Mouse (Mus musculus) liver, embryonic 11.5 days (tissue): Measurements from ENCODE around the gene Ftsj1. TPM values are rescaled to one million over a fixed set of nuclear protein-coding genes. Genes with fewer than 3 reads are reported as not detected.

ENCODE experiments used
- ATAC-seq: fragments of 200-750 bp; cut with Nextera tagmentation; replicated peaks from 2 replicates; pipeline ENCODE4 v1.8.0; 2017; ENCODE audit warnings: moderate number of reproducible peaks, mild to moderate bottlenecking, moderate TSS enrichment, moderate library complexity; ENCODE audit not compliant: low FRiP score
- DNase-seq: peaks from one replicate; pipeline ENCODE4 v3.0.0-alpha.2; 2017; ENCODE audit warnings: low spot score
- H3K27ac ChIP-seq: fragments of 300-500 bp; sonication (generic); 2 replicates; pipeline ENCODE4 v1.5.1; 2014; ENCODE audit warnings: mild to moderate bottlenecking, low read depth, low read length, control low read depth
- H3K27me3 ChIP-seq: fragments of 300-500 bp; sonication (generic); replicated peaks from 2 replicates; pipeline ENCODE4 v1.6.1; 2014; ENCODE audit warnings: low read length, mixed read lengths; ENCODE audit not compliant: control insufficient read depth, insufficient read depth
- H3K36me3 ChIP-seq: fragments of 300-500 bp; sonication (generic); 2 replicates; pipeline ENCODE4 v1.6.1; 2014; ENCODE audit warnings: mild to moderate bottlenecking, low read length, moderate library complexity, mixed read lengths; ENCODE audit not compliant: control insufficient read depth, insufficient read depth
- H3K4me1 ChIP-seq: fragments of 300-500 bp; sonication (generic); replicated peaks from 2 replicates; pipeline ENCODE4 v1.6.1; 2014; ENCODE audit warnings: low read length, mixed read lengths; ENCODE audit not compliant: control insufficient read depth, insufficient read depth
- H3K4me2 ChIP-seq: fragments of 300-500 bp; sonication (generic); 2 replicates; pipeline ENCODE4 v1.6.1; 2014; ENCODE audit warnings: mild to moderate bottlenecking, control low read depth, moderate library complexity
- H3K4me3 ChIP-seq: fragments of 300-500 bp; sonication (generic); 2 replicates; pipeline ENCODE4 v1.5.1; 2014; ENCODE audit warnings: low read depth, low read length, control low read depth
- H3K9ac ChIP-seq: fragments of 300-500 bp; sonication (generic); 2 replicates; pipeline ENCODE4 v1.6.1; 2014; ENCODE audit warnings: low read depth, low read length, control low read depth
- H3K9me3 ChIP-seq: fragments of 300-500 bp; sonication (generic); 2 replicates; pipeline ENCODE4 v1.6.1; 2016; ENCODE audit warnings: low read length, inconsistent platforms, mixed read lengths; ENCODE audit not compliant: control insufficient read depth
- WGBS: fragments of 180-500 bp; shearing (Covaris S2); extraction: QIAGEN DNeasy Blood & Tissue Kit; methylation state at CpG from one replicate; pipeline ENCODE4 v1.1.7; 2014; 5-methylcytosine and 5-hydroxymethylcytosine counted together
- polyA plus RNA-seq: library from polyadenylated mRNA; unstranded; fragments of >200 nt; fragmentation: Nextera tagmentation; extraction: Ambion mirVana; gene quantifications from 2 replicates; pipeline ENCODE4 v1.2.1, GENCODE M21; 2014

Gene Ftsj1
- polyA plus RNA-seq, 1 experiment from 2014 or later: 62.7 TPM

- WGBS: 34% methylated on average over 4 of the region's 6 CpGs
- no peak overlapping the region for H3K4me3 ChIP-seq
- H3K27ac ChIP-seq: no peak overlapping the region
- no peak for DNase-seq
- no peak for ATAC-seq
- H3K27me3 ChIP-seq: no peaks in the 10 kb centered on the region
- no peak overlapping the region for H3K9ac ChIP-seq
- H3K4me1 ChIP-seq: no peaks in the 10 kb centered on the region
- H3K9me3 ChIP-seq: no peaks in the 10 kb centered on the region
- no peak overlapping the region for H3K4me2 ChIP-seq
- H3K36me3 ChIP-seq: no peaks in the 10 kb centered on the region
Observed at GRCm38 (mm10) chrX:8255807-8256206, 3.6 kb upstream of the Ftsj1 start.

- Histone ChIP-seq H3K9ac (no peak overlapping the region), H3K27ac (no peak overlapping the region), H3K27me3 (no peaks in the 10 kb centered on the region), H3K4me3 (no peak overlapping the region), H3K4me1 (no peaks in the 10 kb centered on the region), H3K36me3 (no peaks in the 10 kb centered on the region), H3K4me2 (no peak overlapping the region), H3K9me3 (no peaks in the 10 kb centered on the region)
- DNase-seq (no peak), ATAC-seq (no peak)
- WGBS: 79% methylated on average over 2 of the region's 2 CpGs
Observed at GRCm38 (mm10) chrX:8253711-8254110, 1.5 kb upstream of the Ftsj1 start.

GRCm38 (mm10) chrX:8251789-8252333, 345 bp downstream of the Ftsj1 start:
- 10% methylated on average over 18 of the region's 18 CpGs for WGBS
- ATAC-seq: peak; percentile 60
- no peaks in the 10 kb centered on the region for H3K36me3 ChIP-seq
- peak overlapping the region; percentile 71 for H3K4me2 ChIP-seq
- no peak overlapping the region for H3K27ac ChIP-seq
- no peaks in the 10 kb centered on the region for H3K27me3 ChIP-seq
- no peaks in the 10 kb centered on the region for H3K9me3 ChIP-seq
- H3K4me1 ChIP-seq: no peaks in the 10 kb centered on the region
- H3K4me3 ChIP-seq: peak overlapping the region; percentile 69
- DNase-seq: no peak
- H3K9ac ChIP-seq: peak overlapping the region; percentile 72

- H3K9ac ChIP-seq: no peak overlapping the region
- H3K4me1 ChIP-seq: no peaks in the 10 kb centered on the region
- H3K4me3 ChIP-seq: no peak overlapping the region
- H3K4me2 ChIP-seq: no peak overlapping the region
- H3K9me3 ChIP-seq: no peaks in the 10 kb centered on the region
- ATAC-seq (no peak), DNase-seq (no peak)
- WGBS: 82% methylated on average over 8 of the region's 8 CpGs
- no peaks in the 10 kb centered on the region for H3K27me3 ChIP-seq
- no peak overlapping the region for H3K27ac ChIP-seq
- H3K36me3 ChIP-seq: 0 out of 2 replicates have a peak, but pooled peaks cover 2% of the 10 kb centered on the region
Observed at GRCm38 (mm10) chrX:8248542-8249120, 3.6 kb downstream of the Ftsj1 start.

- H3K27ac ChIP-seq: no peak overlapping the region
- 75% methylated on average over 2 of the region's 2 CpGs for WGBS
- H3K4me2 ChIP-seq: no peak overlapping the region
- no peak for ATAC-seq
- H3K36me3 ChIP-seq: 0 out of 2 replicates have a peak, but pooled peaks cover 2% of the 10 kb centered on the region
- H3K4me3 ChIP-seq: no peak overlapping the region
- no peaks in the 10 kb centered on the region for H3K9me3 ChIP-seq
- H3K9ac ChIP-seq: no peak overlapping the region
- DNase-seq: no peak
- no peaks in the 10 kb centered on the region for H3K27me3 ChIP-seq
- H3K4me1 ChIP-seq: no peaks in the 10 kb centered on the region
Observed at GRCm38 (mm10) chrX:8247680-8248079, 4.5 kb downstream of the Ftsj1 start.

- no peak for ATAC-seq
- no peak overlapping the region for H3K4me3 ChIP-seq
- DNase-seq: no peak
- H3K27me3 ChIP-seq: no peaks in the 10 kb centered on the region
- no peaks in the 10 kb centered on the region for H3K9me3 ChIP-seq
- H3K4me2 ChIP-seq: no peak overlapping the region
- H3K27ac ChIP-seq: no peak overlapping the region
- H3K4me1 ChIP-seq: no peaks in the 10 kb centered on the region
- 76% methylated on average over 13 of the region's 13 CpGs for WGBS
- no peak overlapping the region for H3K9ac ChIP-seq
- H3K36me3 ChIP-seq: no peaks in the 10 kb centered on the region
Observed at GRCm38 (mm10) chrX:8238804-8239395, 13.3 kb downstream of the Ftsj1 start.

- no peaks in the 10 kb centered on the region for H3K4me1 ChIP-seq
- H3K27me3 ChIP-seq: no peaks in the 10 kb centered on the region
- DNase-seq (no peak), ATAC-seq (no peak)
- no peak overlapping the region for H3K4me2 ChIP-seq
- H3K27ac ChIP-seq: no peak overlapping the region
- no peaks in the 10 kb centered on the region for H3K36me3 ChIP-seq
- no peak overlapping the region for H3K9ac ChIP-seq
- H3K9me3 ChIP-seq: no peaks in the 10 kb centered on the region
- H3K4me3 ChIP-seq: no peak overlapping the region
- WGBS: 86% methylated on average over 2 of the region's 2 CpGs
Observed at GRCm38 (mm10) chrX:8236704-8237103, 15.5 kb downstream of the Ftsj1 start.

GRCm38 (mm10) chrX:8233602-8234001, 18.6 kb downstream of the Ftsj1 start:
- H3K4me1 ChIP-seq: no peaks in the 10 kb centered on the region
- ATAC-seq: no peak
- WGBS: 65% methylated on average over 3 of the region's 3 CpGs

GRCm38 (mm10) chrX:8230272-8230671, 21.9 kb downstream of the Ftsj1 start:
- no peak for ATAC-seq
- WGBS: 65% methylated on average over 4 of the region's 4 CpGs

More at GRCm38 (mm10) chrX:8233602-8234001, 18.6 kb downstream of the Ftsj1 start:
- Histone ChIP-seq H3K27ac (no peak overlapping the region), H3K4me2 (no peak overlapping the region), H3K9me3 (no peaks in the 10 kb centered on the region), H3K9ac (no peak overlapping the region), H3K36me3 (no peaks in the 10 kb centered on the region), H3K27me3 (no peaks in the 10 kb centered on the region), H3K4me3 (no peak overlapping the region)
- no peak for DNase-seq

More at GRCm38 (mm10) chrX:8230272-8230671, 21.9 kb downstream of the Ftsj1 start:
- Histone ChIP-seq H3K36me3 (no peaks in the 10 kb centered on the region), H3K27me3 (no peaks in the 10 kb centered on the region), H3K9ac (no peak overlapping the region), H3K4me2 (no peak overlapping the region), H3K4me3 (no peak overlapping the region), H3K9me3 (no peaks in the 10 kb centered on the region), H3K27ac (no peak overlapping the region), H3K4me1 (no peaks in the 10 kb centered on the region)
- no peak for DNase-seq
